Mouse (Mus musculus): ENCODE data around the gene Rtp3.

GRCm38 (mm10) chr9:110951866-110952265 lies 38.5 kb downstream of the Rtp3 start:
- TF ChIP-seq EP300 (IDR thresholded peaks at IDR 0.05; ENCODE audit: insufficient read depth, low read depth, low read length) (no peak), CTCF (IDR thresholded peaks at IDR 0.05; ENCODE audit: low read depth, low read length) (no peak), POLR2A (IDR thresholded peaks at IDR 0.05; ENCODE audit: insufficient read depth, low read length) (no peak)

Measured in ES-Bruce4 (cell line).